Mouse (Mus musculus): ENCODE results near the gene Lhfpl3. TPM values are rescaled to one million over a fixed set of nuclear protein-coding genes. Genes with fewer than 3 reads are reported as not detected.

The Lhfpl3 gene
- polyA plus RNA-seq, 1 experiment from 2014 or later: 0.73 TPM

Small RNA genes within 50 kb of the gene (microRNA-seq; reads per million reads assigned to microRNA genes)
- gene Gm28022 (ENCODE audit: borderline number of aligned reads) (not detected), gene Gm44363 (ENCODE audit: borderline number of aligned reads) (not detected)

Other genes with a start within 250 kb of the Lhfpl3 start
- gene Orc5, start 195.6 kb upstream of the Lhfpl3 start, polyA plus RNA-seq (2015; fragmentation: Nextera tagmentation; extraction: Ambion mirVana): 30.3 and 32.7 TPM in 2 replicates